Mouse (Mus musculus): Measurements from ENCODE around the gene Ube2t. TPM values are rescaled to one million over a fixed set of nuclear protein-coding genes. Genes with fewer than 3 reads are reported as not detected.
A peak's percentile ranks its signal among the peaks of the same experiment; 100 is the strongest.

Ube2t gene
- polyA plus RNA-seq, 1 experiment from 2014 or later: 49.3 TPM

DNA sequence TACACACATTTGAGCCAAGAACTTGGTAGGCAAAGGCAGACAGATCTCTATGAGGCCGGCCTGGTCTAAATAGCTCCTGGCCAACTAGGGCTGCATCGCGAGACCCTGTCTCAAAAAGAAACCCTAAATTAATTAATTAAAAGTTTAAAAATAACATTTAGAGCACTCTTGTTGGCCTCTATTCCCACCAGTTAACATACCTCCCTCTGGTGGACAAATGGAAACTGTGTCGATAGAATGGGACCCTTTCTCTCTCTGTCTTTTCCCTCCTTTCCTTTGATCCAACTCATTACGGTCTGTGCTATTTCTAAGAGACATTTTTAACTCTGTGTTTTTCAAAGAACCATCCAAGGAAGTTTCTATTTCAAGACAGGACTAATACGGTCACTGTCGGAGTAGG lies 1.7 kb upstream of the Ube2t start:
- no peaks in the 10 kb centered on the region for H3K9me3 ChIP-seq
- no peaks in the 10 kb centered on the region for H3K27me3 ChIP-seq (ENCODE audit: insufficient read depth, poor library complexity, severe bottlenecking)
- H3K4me3 ChIP-seq: no peak overlapping the region
- peaks cover 23% of the 10 kb centered on the region for H3K4me1 ChIP-seq
- no peak overlapping the region for H3K27ac ChIP-seq
- H3K36me3 ChIP-seq: peaks cover 5% of the 10 kb centered on the region; the same call in 1 of the 2 replicates
- WGBS: 51% methylated on average over 7 of the region's 7 CpGs
- DNase-seq (ENCODE audit: low spot score): no peak

DNA sequence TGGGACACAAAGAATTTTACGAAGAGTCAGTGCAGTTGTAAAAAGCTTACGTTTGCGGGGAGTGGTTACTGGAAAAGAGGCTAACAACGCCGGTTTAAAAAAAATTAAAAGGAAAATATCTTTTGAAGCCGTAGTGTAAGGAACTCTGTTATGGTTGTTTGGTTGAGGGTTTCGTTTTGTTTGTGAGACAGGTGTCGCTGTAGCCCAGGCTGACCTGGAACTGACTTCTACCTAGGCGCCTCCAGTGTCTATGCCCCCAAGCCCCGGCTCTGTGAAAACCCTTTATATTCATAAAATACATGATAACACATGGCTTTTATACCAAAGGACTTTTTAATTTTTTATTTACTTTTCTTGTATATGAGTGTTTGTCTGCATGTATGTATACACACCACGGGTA lies 456 bp downstream of the Ube2t start:
- Histone ChIP-seq H3K4me1 (peaks cover 18% of the 10 kb centered on the region), H3K27ac (peak overlapping the region; percentile 92), H3K27me3 (ENCODE audit: insufficient read depth, poor library complexity, severe bottlenecking) (no peaks in the 10 kb centered on the region), H3K4me3 (peak overlapping the region; percentile 84), H3K36me3 (peaks cover 13% of the 10 kb centered on the region), H3K9me3 (no peaks in the 10 kb centered on the region)
- 3% methylated on average over 11 of the region's 11 CpGs for WGBS
- no peak for DNase-seq (ENCODE audit: low spot score)

DNA sequence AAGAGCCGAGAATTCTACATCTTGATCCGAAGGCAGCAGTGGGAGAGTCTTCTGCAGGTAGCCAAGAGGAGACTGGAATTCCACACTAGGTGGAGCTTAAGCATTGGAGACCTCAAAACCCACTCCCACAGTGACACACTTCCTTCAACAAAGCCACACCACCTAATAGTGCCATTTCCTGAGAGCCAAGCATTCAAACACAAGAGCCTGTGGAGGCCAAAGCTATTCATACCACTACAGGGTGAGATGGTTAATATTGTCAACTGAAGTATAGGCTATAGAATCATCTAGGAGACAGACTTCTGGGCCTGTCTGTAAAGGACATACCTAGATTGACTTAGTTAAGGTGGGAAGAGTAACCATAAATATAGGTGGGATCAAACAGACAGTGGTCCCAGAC lies 3.1 kb downstream of the Ube2t start:
- no peak overlapping the region for H3K27ac ChIP-seq
- 97% methylated on average over 2 of the region's 2 CpGs for WGBS
- H3K4me1 ChIP-seq: peaks cover 18% of the 10 kb centered on the region
- H3K27me3 ChIP-seq (ENCODE audit: insufficient read depth, poor library complexity, severe bottlenecking): no peaks in the 10 kb centered on the region
- H3K9me3 ChIP-seq: no peaks in the 10 kb centered on the region
- peaks cover 39% of the 10 kb centered on the region for H3K36me3 ChIP-seq
- DNase-seq (ENCODE audit: low spot score): no peak
- no peak overlapping the region for H3K4me3 ChIP-seq

DNA sequence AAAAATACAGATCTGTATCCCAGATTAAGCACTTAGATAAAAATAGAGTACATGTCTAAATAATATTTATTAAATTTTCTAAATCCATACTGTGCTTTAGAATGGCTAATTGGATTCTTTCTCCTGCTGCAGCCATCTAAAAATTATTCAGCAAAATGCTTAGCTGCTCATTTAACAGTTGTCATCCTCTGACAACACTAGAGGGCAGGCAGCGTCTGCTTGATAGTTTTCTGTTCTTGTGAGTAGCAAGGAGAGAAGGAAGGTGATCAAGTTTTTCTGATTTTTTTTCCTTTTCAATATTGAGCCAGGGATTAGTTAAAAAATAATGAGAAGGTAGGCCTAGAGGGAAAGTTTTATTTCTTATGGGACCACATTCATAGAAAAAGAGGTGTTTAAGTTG lies 10.6 kb downstream of the Ube2t start:
- Histone ChIP-seq H3K4me3 (no peak overlapping the region), H3K27me3 (ENCODE audit: insufficient read depth, poor library complexity, severe bottlenecking) (no peaks in the 10 kb centered on the region), H3K9me3 (no peaks in the 10 kb centered on the region), H3K4me1 (0 out of 2 replicates have a peak, but pooled peaks cover 6% of the 10 kb centered on the region), H3K27ac (no peak overlapping the region), H3K36me3 (peaks cover 68% of the 10 kb centered on the region)
- WGBS: 82% methylated on average over 1 of the region's 1 CpGs
- no peak for DNase-seq (ENCODE audit: low spot score)

DNA sequence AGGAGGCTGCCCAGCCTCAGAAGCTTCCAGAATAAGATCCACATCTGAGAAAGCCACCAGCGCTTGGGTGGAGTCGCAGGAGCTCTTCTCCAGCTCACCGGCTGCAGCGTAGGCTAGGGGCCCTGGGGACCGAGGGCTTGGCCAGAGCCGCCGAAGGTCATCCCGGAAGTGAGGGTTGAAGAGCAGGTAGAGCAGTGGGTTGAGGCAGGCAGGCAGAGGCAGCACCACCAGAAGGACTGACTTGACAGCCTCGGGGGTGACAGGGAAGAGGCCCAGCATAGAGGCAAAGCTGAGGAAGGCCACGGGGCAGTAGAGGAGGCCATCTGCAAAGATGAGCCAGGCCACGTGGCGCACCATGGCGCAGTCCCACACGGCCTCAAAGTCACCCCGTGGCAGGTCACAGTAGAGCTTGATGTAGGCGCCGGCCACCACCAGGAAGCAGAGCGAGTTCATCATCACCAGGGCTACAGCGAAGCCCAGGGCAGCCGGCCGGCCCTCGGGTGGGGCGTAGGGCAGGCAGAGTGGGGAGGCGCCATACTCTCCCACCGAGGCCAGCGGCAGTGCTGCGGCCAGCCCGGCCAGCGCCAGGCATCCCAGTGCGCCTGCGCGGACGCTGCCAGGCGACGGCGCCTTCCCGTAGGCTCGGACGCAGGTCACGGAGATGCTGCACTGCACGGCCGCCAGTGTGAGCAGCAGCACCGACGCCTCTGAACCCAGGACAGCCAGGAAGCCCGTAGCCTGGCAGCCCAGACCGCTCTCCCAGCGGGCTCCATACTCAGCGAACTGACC lies 25.0 kb downstream of the Ube2t start:
- Histone ChIP-seq H3K27me3 (ENCODE audit: insufficient read depth, poor library complexity, severe bottlenecking) (peaks cover 54% of the 10 kb centered on the region), H3K4me3 (peak overlapping the region; percentile 58), H3K27ac (peak overlapping the region; percentile 86), H3K36me3 (no peaks in the 10 kb centered on the region), H3K9me3 (no peaks in the 10 kb centered on the region), H3K4me1 (peaks cover 18% of the 10 kb centered on the region)
- WGBS: 31% methylated on average over 44 of the region's 48 CpGs
- DNase-seq (ENCODE audit: low spot score): peak; percentile 80

DNA sequence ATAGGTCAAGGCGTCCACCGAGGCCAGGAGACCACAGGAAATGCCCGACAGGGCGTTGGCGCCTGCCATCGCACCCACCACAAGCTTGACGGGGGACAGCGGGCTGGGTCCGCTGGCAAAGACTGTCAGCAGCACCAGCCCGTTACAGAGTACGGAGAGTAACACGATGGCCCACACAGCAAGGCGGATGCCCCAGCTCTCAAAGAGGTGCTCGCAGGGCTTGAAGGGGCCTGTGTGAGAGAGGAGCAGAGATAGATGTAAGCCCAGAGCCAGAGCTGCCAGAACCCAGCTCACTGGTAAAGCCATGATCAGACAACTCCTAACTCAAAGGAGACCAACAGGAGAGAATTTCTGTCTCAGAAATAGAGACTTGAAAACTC lies 25.6 kb downstream of the Ube2t start:
- peak overlapping the region; percentile 86 for H3K27ac ChIP-seq
- H3K27me3 ChIP-seq (ENCODE audit: insufficient read depth, poor library complexity, severe bottlenecking): peaks cover 59% of the 10 kb centered on the region
- no peaks in the 10 kb centered on the region for H3K9me3 ChIP-seq
- no peaks in the 10 kb centered on the region for H3K36me3 ChIP-seq
- H3K4me1 ChIP-seq: peaks cover 19% of the 10 kb centered on the region
- peak overlapping the region; percentile 58 for H3K4me3 ChIP-seq
- no peak for DNase-seq (ENCODE audit: low spot score)
- WGBS: 12% methylated on average over 14 of the region's 14 CpGs

DNA sequence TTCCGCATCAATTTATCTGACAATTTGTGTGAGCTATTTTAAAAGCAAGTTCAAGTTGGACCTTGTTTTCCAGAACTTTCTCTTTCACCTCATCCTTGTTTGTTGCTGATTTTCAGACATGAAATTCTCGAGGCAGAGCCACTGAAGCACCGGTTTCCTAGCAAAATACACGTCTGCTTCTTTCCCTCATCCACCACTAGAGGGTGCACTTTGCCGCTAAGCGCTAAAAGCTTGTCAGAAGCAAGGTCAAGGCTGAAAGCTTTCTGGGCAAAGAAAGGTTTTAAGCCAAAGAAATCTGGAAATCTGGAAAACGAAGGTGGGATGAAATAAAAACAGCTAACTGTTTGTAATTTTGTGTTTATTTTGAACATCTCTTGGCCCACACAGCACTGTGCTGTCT lies 27.0 kb downstream of the Ube2t start:
- peak; percentile 83 for DNase-seq (ENCODE audit: low spot score)
- Histone ChIP-seq H3K27ac (no peak overlapping the region), H3K4me3 (no peak overlapping the region), H3K36me3 (no peaks in the 10 kb centered on the region), H3K27me3 (ENCODE audit: insufficient read depth, poor library complexity, severe bottlenecking) (peaks cover 73% of the 10 kb centered on the region), H3K9me3 (no peaks in the 10 kb centered on the region), H3K4me1 (peaks cover 19% of the 10 kb centered on the region)
- WGBS: 9% methylated on average over 7 of the region's 7 CpGs

DNA sequence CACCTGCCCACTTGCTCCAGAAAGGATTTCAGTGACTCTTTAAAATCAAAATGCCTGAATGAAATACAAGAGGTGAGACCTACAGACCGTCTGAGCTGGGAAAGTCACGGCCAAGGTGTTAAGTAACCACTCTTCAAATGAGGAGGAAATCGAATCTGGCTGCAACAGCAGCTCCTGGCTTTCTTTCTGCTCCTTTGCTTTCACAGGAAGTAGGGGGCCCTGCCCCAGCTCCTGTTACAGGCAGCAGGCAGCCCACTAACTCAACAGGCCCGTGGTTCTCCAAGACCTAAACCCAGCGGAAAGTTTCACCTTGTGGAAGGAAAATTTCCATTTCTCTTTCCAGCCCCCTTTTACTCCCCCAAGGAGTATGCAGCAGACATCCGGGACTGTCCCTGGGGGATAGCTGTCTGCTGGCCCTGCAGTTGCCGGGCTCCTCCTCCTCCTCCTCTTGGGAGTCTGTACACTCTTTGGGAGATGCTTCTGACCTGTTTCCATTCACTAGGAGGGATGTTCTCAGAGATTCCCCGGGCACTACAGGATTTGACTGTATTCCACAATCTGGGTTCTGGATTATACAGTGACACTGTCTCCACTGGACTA lies 29.8 kb downstream of the Ube2t start:
- H3K36me3 ChIP-seq: no peaks in the 10 kb centered on the region
- WGBS: 24% methylated on average over 8 of the region's 8 CpGs
- 0 out of 2 replicates have a peak overlapping the region, but pooled peaks have one; percentile 49 for H3K27ac ChIP-seq
- H3K27me3 ChIP-seq (ENCODE audit: insufficient read depth, poor library complexity, severe bottlenecking): peaks cover 84% of the 10 kb centered on the region
- H3K9me3 ChIP-seq: no peaks in the 10 kb centered on the region
- DNase-seq (ENCODE audit: low spot score): no peak
- no peak overlapping the region for H3K4me3 ChIP-seq
- peaks cover 24% of the 10 kb centered on the region for H3K4me1 ChIP-seq

DNA sequence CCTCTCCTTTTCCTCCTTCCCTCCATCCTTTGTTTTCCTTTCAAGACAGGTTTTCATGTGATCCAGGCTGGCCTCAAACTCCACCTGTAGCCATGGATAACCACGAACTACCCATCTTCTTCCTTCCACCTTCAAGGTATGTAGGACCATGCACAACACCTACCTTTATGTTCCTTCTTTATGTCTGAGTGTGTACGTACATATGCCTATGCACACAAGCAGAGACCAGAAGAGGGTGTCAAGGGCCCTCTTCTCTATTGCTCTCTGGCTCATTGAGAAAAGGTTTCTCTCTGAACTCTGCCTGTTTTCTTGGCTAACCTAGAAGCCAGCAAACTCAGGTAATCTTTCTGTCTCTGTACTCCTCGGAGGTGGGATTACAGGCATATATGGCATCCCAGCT lies 32.4 kb downstream of the Ube2t start:
- WGBS: 62% methylated on average over 3 of the region's 3 CpGs
- no peak overlapping the region for H3K4me3 ChIP-seq
- no peak for DNase-seq (ENCODE audit: low spot score)
- H3K9me3 ChIP-seq: no peaks in the 10 kb centered on the region
- no peaks in the 10 kb centered on the region for H3K36me3 ChIP-seq
- peaks cover 87% of the 10 kb centered on the region for H3K27me3 ChIP-seq (ENCODE audit: insufficient read depth, poor library complexity, severe bottlenecking)
- peaks cover 15% of the 10 kb centered on the region for H3K4me1 ChIP-seq
- no peak overlapping the region for H3K27ac ChIP-seq

DNA sequence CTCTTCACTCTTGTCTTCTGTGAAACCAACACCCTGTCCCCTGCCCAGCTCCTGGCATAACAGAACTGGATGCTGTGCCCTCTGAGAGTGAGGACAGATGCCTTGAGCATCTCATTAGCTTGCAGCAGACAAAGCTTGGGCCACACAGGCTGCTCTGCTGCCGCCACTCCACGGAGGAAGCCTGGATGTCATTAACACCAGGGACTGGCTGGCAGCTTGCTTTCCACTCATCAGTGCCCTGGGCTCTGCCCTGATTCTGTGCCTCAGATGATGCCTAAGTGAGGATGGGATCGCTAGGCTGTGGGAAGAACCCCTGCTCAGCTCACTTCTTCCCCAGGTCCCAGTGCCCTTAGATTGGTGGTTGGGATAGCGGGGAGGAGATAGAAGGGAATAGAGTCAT lies 33.1 kb downstream of the Ube2t start:
- Histone ChIP-seq H3K36me3 (no peaks in the 10 kb centered on the region), H3K27ac (no peak overlapping the region), H3K27me3 (ENCODE audit: insufficient read depth, poor library complexity, severe bottlenecking) (peaks cover 88% of the 10 kb centered on the region), H3K4me1 (peaks cover 15% of the 10 kb centered on the region), H3K9me3 (no peaks in the 10 kb centered on the region), H3K4me3 (no peak overlapping the region)
- DNase-seq (ENCODE audit: low spot score): peak; percentile 64
- 63% methylated on average over 4 of the region's 4 CpGs for WGBS

DNA sequence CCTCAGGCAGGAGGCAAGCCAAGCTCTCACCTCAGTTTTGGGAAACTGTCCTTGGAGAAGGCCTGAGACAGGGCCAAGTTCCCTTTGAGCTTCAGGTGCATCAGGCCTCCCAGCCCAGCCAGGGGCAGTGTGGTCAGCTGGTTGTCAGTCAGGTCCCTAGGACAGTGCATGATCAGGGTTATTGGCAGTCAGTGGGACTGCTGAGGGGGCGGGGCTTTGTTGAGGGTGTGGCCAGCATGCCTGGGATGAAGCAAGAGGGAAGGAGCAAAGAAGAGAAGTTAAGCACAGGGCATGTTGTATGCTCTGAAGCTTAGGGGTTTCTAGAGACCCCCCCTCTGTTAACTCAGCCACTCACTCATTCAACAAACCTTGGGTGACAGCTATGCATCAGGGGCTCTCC lies 33.6 kb downstream of the Ube2t start:
- H3K9me3 ChIP-seq: no peaks in the 10 kb centered on the region
- H3K4me1 ChIP-seq: peaks cover 15% of the 10 kb centered on the region
- no peaks in the 10 kb centered on the region for H3K36me3 ChIP-seq
- H3K4me3 ChIP-seq: no peak overlapping the region
- WGBS: 14% methylated on average over 1 of the region's 1 CpGs
- DNase-seq (ENCODE audit: low spot score): peak; percentile 69
- no peak overlapping the region for H3K27ac ChIP-seq
- peaks cover 88% of the 10 kb centered on the region for H3K27me3 ChIP-seq (ENCODE audit: insufficient read depth, poor library complexity, severe bottlenecking)

DNA sequence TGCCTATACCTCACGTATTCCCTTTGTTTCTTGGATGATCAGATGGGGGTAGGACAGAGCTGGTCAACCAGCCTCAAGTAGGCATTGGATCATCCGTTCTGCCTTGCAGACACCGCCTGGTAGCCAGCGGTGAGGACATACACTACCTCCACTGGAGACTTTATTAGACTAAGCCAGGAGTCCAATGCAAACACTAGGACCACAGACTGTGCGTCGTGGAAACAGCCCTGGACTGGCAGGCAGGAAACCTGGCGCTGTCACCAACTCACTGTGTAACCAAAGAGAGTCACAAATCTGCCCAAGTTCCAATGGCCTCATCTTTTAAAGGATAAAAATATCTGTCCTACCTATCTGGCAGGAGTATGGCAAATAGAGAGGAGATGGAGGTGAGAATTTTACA lies 34.1 kb downstream of the Ube2t start:
- Histone ChIP-seq H3K4me3 (no peak overlapping the region), H3K27me3 (ENCODE audit: insufficient read depth, poor library complexity, severe bottlenecking) (peaks cover 82% of the 10 kb centered on the region), H3K9me3 (no peaks in the 10 kb centered on the region), H3K36me3 (no peaks in the 10 kb centered on the region), H3K4me1 (peaks cover 15% of the 10 kb centered on the region), H3K27ac (no peak overlapping the region)
- WGBS: 84% methylated on average over 7 of the region's 7 CpGs
- DNase-seq (ENCODE audit: low spot score): peak; percentile 59

DNA sequence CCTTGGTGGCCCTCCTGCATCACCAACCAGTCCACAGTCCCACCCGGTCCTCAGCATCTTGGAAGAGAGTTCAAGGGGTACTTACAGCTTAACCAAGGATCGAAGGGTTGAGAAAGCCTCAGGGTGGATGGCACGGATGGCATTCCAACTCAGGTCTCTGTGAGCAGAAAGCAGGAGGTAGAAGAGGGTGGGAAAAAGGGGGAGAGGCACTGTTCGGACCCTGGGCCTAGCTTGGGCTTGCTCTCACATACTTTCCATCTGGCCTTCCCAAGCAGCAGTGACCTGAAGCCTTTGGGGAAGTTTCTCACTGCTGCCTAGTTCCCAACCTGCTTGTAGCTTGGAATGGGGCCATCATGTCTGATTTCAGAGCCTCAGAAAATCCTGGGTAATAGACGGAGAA lies 35.2 kb downstream of the Ube2t start:
- H3K4me3 ChIP-seq: no peak overlapping the region
- no peak for DNase-seq (ENCODE audit: low spot score)
- H3K27ac ChIP-seq: no peak overlapping the region
- 75% methylated on average over 5 of the region's 5 CpGs for WGBS
- H3K9me3 ChIP-seq: no peaks in the 10 kb centered on the region
- no peaks in the 10 kb centered on the region for H3K36me3 ChIP-seq
- peaks cover 76% of the 10 kb centered on the region for H3K27me3 ChIP-seq (ENCODE audit: insufficient read depth, poor library complexity, severe bottlenecking)
- 0 out of 2 replicates have a peak, but pooled peaks cover 6% of the 10 kb centered on the region for H3K4me1 ChIP-seq
